ENCODE assay signal across 15 mouse cellular contexts in the genomic region with DNA sequence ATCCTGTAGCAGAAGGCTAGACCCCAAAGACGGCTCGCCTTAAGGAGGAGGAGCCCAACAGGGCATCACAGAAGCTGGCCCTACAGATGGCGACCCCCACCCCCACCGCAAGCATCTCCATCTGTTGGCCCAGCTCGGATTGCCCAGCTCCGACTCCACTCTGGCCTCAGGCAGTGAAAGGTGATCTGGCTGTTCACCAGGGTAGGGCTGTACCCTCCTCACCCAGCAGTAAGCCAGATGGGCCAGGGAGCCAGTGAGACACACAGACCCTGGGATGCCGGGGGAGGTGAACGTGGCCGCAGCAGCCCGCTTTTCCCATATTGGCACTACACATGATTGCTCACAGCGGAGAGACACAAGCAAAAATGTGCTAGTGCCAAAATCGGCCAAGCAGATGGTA.
DNase-seq lines count a peak whose midpoint lies in the region; ATAC-seq and TF ChIP-seq lines count a peak whose summit lies in the region.
"Had no signal": no experiment of that assay in that cellular context is flagged by ENCODE, and none has a peak within 500 bp of the region (broad histone marks: within the 10 kb centered on the region; RNA-seq: fewer than 3 reads in every experiment).

No protein-coding gene starts in this region.

- H3K27ac ChIP-seq in forebrain, embryonic 11.5 days (ENCODE audit: low read depth, low read length): no peak overlapping the region
- no peak overlapping the region for H3K27ac ChIP-seq in forebrain, embryonic 15.5 days (replicated peaks)
- no peak overlapping the region for H3K27ac ChIP-seq in midbrain, postnatal 0 days (ENCODE audit: low read depth, low read length)
- no peak overlapping the region for H3K27ac ChIP-seq in midbrain, embryonic 10.5 days (replicated peaks)
- no peak overlapping the region for H3K27ac ChIP-seq in embryonic facial prominence, embryonic 14.5 days (replicated peaks; ENCODE audit: low read depth, low read length)
- H3K27ac ChIP-seq: embryonic facial prominence, embryonic 15.5 days; heart, embryonic 10.5 days; liver, embryonic 14.5 days had no signal

- H3K9ac ChIP-seq in forebrain, embryonic 11.5 days (ENCODE audit: low read length): no peak overlapping the region
- no peak overlapping the region for H3K9ac ChIP-seq in forebrain, embryonic 15.5 days (replicated peaks)
- H3K9ac ChIP-seq in midbrain, postnatal 0 days (replicated peaks; ENCODE audit: low read length, poor library complexity, severe bottlenecking): no peak overlapping the region
- H3K9ac ChIP-seq in embryonic facial prominence, embryonic 14.5 days (ENCODE audit: low read depth, low read length): no peak overlapping the region
- H3K9ac ChIP-seq: embryonic facial prominence, embryonic 15.5 days; liver, embryonic 14.5 days had no signal

- no peak for ATAC-seq in forebrain, embryonic 11.5 days (replicated peaks; ENCODE audit: low FRiP score)
- ATAC-seq in forebrain, embryonic 15.5 days (replicated peaks): no peak
- no peak for ATAC-seq in midbrain, postnatal 0 days (ENCODE audit: low FRiP score)
- 0 out of 2 replicates have a peak, but pooled peaks have one; percentile 14 for ATAC-seq in embryonic facial prominence, embryonic 14.5 days (ENCODE audit: low read depth)
- ATAC-seq: intestine, postnatal 0 days had no signal

- no peaks in the 10 kb centered on the region for H3K36me3 ChIP-seq in forebrain, embryonic 11.5 days (ENCODE audit: control insufficient read depth, insufficient read depth, low read length)
- no peaks in the 10 kb centered on the region for H3K36me3 ChIP-seq in forebrain, embryonic 15.5 days
- H3K36me3 ChIP-seq in midbrain, postnatal 0 days (ENCODE audit: insufficient read depth, low read length): no peaks in the 10 kb centered on the region
- no peaks in the 10 kb centered on the region for H3K36me3 ChIP-seq in midbrain, embryonic 10.5 days
- no peaks in the 10 kb centered on the region for H3K36me3 ChIP-seq in embryonic facial prominence, embryonic 14.5 days (ENCODE audit: control insufficient read depth, insufficient read depth, low read length)
- H3K36me3 ChIP-seq: embryonic facial prominence, embryonic 15.5 days; heart, embryonic 10.5 days had no signal

- no peak for TF ChIP-seq CTCF in midbrain, postnatal 0 days (IDR thresholded peaks at IDR 0.05)

- DNase-seq in forebrain, embryonic 11.5 days (ENCODE audit: low spot score): peak; percentile 54
- peak; percentile 56 for DNase-seq in midbrain, postnatal 0 days (ENCODE audit: low spot score)
- DNase-seq in midbrain, embryonic 10.5 days (ENCODE audit: low spot score): no peak
- peak; percentile 56 for DNase-seq in embryonic facial prominence, embryonic 14.5 days (ENCODE audit: low spot score)
- peak; percentile 83 for DNase-seq in retina, postnatal 1 day
- DNase-seq in frontal cortex, adult 2 months (ENCODE audit: extremely low spot score in 1 of 2, low spot score in 1 of 2): no peak
- no peak for DNase-seq in thymus, postnatal 14 days
- DNase-seq: cerebellum, adult 8-10 months; gastrocnemius, postnatal 25 days had no signal

- H3K27me3 ChIP-seq in forebrain, embryonic 11.5 days (ENCODE audit: control insufficient read depth, insufficient read depth, low read length): peaks cover 48% of the 10 kb centered on the region
- peaks cover 45% of the 10 kb centered on the region for H3K27me3 ChIP-seq in forebrain, embryonic 15.5 days
- H3K27me3 ChIP-seq in midbrain, postnatal 0 days (ENCODE audit: insufficient read depth, low read length): peaks cover 45% of the 10 kb centered on the region
- H3K27me3 ChIP-seq in midbrain, embryonic 10.5 days (ENCODE audit: low read depth, poor library complexity, severe bottlenecking): peaks cover 90% of the 10 kb centered on the region
- H3K27me3 ChIP-seq in embryonic facial prominence, embryonic 14.5 days (replicated peaks; ENCODE audit: control insufficient read depth, insufficient read depth, low read length): peaks cover 42% of the 10 kb centered on the region

- 72% methylated on average over 12 of the region's 12 CpGs for WGBS in forebrain, embryonic 11.5 days
- 56% methylated on average over 12 of the region's 12 CpGs for WGBS in forebrain, embryonic 15.5 days
- 75% methylated on average over 12 of the region's 12 CpGs for WGBS in midbrain, postnatal 0 days
- 83% methylated on average over 12 of the region's 12 CpGs for WGBS in midbrain, embryonic 10.5 days
- 24% methylated on average over 12 of the region's 12 CpGs for WGBS in embryonic facial prominence, embryonic 14.5 days

- peaks cover 7% of the 10 kb centered on the region; the same call in 1 of the 2 replicates for H3K4me1 ChIP-seq in forebrain, embryonic 11.5 days (replicated peaks; ENCODE audit: control insufficient read depth, insufficient read depth, low read length)
- peaks cover 15% of the 10 kb centered on the region for H3K4me1 ChIP-seq in forebrain, embryonic 15.5 days
- no peaks in the 10 kb centered on the region for H3K4me1 ChIP-seq in midbrain, postnatal 0 days (ENCODE audit: insufficient read depth, low read length)
- peaks cover 59% of the 10 kb centered on the region for H3K4me1 ChIP-seq in midbrain, embryonic 10.5 days
- H3K4me1 ChIP-seq in embryonic facial prominence, embryonic 14.5 days (ENCODE audit: control insufficient read depth, insufficient read depth, low read length): peaks cover 7% of the 10 kb centered on the region; the same call in 1 of the 2 replicates

- no peak overlapping the region for H3K4me3 ChIP-seq in forebrain, embryonic 11.5 days (ENCODE audit: low read depth, low read length)
- H3K4me3 ChIP-seq in forebrain, embryonic 15.5 days: no peak overlapping the region
- no peak overlapping the region for H3K4me3 ChIP-seq in midbrain, postnatal 0 days (ENCODE audit: low read depth, low read length)
- H3K4me3 ChIP-seq in midbrain, embryonic 10.5 days: no peak overlapping the region
- H3K4me3 ChIP-seq in embryonic facial prominence, embryonic 14.5 days (ENCODE audit: low read depth, low read length): no peak overlapping the region
- H3K4me3 ChIP-seq: embryonic facial prominence, embryonic 15.5 days; heart, embryonic 10.5 days had no signal

- H3K4me2 ChIP-seq in forebrain, embryonic 11.5 days (ENCODE audit: low read depth, low read length, severe bottlenecking): no peak overlapping the region
- H3K4me2 ChIP-seq in forebrain, embryonic 15.5 days (replicated peaks): no peak overlapping the region
- H3K4me2 ChIP-seq in midbrain, postnatal 0 days (ENCODE audit: low read depth, low read length, poor library complexity, severe bottlenecking): no peak overlapping the region
- H3K4me2 ChIP-seq in embryonic facial prominence, embryonic 14.5 days (ENCODE audit: low read depth, low read length): no peak overlapping the region
- H3K4me2 ChIP-seq: embryonic facial prominence, embryonic 15.5 days; midbrain, embryonic 11.5 days had no signal

- H3K9me3 ChIP-seq in forebrain, embryonic 11.5 days (ENCODE audit: control insufficient read depth, low read length): no peaks in the 10 kb centered on the region
- no peaks in the 10 kb centered on the region for H3K9me3 ChIP-seq in forebrain, embryonic 15.5 days
- no peaks in the 10 kb centered on the region for H3K9me3 ChIP-seq in midbrain, postnatal 0 days (ENCODE audit: low read length)
- no peaks in the 10 kb centered on the region for H3K9me3 ChIP-seq in midbrain, embryonic 10.5 days (replicated peaks)
- no peaks in the 10 kb centered on the region for H3K9me3 ChIP-seq in embryonic facial prominence, embryonic 14.5 days (ENCODE audit: control insufficient read depth, low read length)
- H3K9me3 ChIP-seq: embryonic facial prominence, embryonic 15.5 days; heart, embryonic 10.5 days had no signal

Comparison
In these comparisons a context has a peak if more than half of its experiments do, and no peak if none do; other contexts are left out.
1. DNase-seq: peak in forebrain, embryonic 11.5 days (single experiment), midbrain, postnatal 0 days (single experiment), embryonic facial prominence, embryonic 14.5 days (single experiment) and retina, postnatal 1 day (single experiment); none in midbrain, embryonic 10.5 days (single experiment), frontal cortex, adult 2 months (0 of 2) and thymus, postnatal 14 days (single experiment).